Mouse (Mus musculus) adrenal gland, postnatal 25 days (tissue): ENCODE measurements around the gene Mast4. TPM values are rescaled to one million over a fixed set of nuclear protein-coding genes. Genes with fewer than 3 reads are reported as not detected.

Experiments used
- DNase-seq: peaks from one replicate; pipeline ENCODE4 v3.0.0; 2021; ENCODE audit warnings: mixed read lengths
- total RNA-seq: library from RNA; stranded (reverse); gene quantifications from 2 replicates; pipeline ENCODE4 v1.2.3, GENCODE M21; 2021

Gene Mast4
- total RNA-seq, 1 experiment from 2014 or later, result 83.7 TPM

DNA sequence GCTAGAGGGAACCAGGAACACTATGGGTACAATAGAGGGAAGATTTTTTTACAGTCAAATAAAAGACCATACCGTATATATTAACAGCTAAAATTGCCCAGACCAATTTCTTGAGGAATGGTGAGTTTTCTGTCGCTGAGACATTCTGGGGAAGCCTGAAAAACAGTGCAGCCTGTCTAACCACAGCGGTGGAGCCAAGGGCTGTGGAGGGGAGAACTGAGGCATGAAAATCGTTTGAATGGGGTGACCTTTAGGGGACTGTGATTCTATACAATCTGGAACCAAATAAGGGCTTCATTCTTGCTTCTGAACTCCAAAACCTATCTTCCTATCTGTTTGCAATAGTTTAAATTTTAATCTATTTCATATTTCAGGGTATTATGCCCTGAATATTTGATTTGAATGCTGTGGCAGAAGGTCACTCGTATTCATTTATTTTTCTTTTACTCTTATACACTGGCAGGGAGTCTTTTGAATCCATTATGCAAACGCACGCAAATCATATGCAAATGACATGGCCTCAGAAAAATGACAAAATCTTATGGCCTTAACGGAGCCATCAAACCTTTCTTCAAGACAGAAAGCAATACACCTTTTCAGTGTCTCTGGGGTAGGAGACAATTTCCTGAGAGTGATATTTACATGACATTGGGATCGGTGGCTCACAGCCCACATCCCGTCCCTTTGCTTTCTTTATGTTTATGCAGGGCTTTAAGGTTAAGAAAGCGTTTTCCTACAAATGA lies 642.7 kb downstream of the Mast4 start:
- DNase-seq, result no peak

DNA sequence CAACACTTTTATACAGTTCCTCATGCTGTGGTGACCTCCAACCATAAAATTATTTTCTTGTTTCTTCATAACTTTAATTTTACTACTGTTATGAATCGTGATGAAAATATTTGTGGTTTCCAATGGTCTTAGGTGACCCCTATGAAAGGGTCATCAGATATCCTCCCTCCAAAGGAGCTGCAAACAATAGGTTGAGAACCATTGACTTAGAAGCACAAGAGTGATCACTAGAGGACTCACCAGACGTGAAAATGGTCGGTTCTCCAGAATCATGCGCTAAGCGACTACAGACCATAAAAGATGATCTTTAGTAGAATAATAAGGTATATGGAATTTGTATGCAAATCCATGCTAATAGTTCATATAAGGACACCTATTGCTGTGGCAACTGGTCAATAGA lies 644.1 kb downstream of the Mast4 start:
- no peak for DNase-seq

DNA sequence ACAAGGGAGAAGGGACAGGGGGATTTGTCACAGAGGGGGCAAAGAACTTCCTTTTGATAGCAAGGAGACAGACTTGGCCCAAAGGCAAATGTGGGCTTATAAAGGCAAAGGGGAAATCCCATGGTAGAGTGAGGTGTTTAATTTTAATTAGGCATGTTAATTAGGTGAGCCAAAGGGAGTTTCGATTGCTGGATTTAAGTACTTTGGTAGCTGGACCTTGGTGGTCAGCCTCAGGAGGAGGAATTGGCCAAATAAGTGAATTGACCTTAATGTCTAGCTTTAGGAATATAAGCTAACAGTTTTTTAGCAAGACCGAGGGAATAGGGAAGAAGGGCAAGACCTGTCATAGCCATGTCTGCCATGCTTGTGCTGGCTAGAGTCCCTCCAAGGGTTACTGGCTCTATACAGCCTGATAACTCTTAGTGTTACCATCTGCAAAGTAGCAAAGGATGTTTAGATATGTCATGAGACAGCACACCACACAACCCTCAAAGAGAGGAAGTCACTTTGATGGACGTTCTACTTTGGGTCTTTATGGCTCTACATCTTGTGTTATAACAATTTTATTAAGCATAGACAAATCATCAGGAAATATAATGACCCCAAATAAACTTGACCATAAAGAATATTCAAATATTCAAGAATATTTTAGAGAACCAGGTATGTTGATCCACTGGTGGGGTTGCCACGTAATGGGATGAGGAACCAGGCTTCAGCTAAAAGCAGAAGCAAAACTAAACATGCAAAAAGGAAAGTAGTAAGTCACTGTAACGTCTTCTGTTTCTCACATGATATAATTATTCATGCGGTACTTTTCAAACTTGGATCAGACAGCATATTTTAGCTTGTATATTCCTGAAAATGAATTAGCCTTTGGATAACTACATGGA lies 644.9 kb downstream of the Mast4 start:
- DNase-seq, result no peak

DNA sequence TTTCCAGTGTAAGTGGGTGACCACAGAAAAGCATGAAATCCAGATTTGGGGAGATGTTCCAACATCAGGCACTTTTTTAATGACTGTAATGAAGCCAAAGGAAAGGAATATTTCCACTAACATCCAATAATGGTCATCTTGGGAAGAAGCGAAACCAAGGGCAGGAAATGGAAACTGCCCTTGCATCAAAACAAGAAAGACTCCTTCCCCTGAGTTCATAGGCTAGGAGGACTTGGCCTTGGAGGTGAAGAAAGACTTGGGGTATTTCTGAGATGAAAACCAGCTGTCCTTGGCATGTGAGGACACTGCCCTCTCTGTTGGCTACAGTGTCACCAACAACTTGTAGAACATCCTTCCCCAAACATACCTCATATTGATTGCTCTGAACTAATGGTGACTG lies 646.2 kb downstream of the Mast4 start:
- no peak for DNase-seq

DNA sequence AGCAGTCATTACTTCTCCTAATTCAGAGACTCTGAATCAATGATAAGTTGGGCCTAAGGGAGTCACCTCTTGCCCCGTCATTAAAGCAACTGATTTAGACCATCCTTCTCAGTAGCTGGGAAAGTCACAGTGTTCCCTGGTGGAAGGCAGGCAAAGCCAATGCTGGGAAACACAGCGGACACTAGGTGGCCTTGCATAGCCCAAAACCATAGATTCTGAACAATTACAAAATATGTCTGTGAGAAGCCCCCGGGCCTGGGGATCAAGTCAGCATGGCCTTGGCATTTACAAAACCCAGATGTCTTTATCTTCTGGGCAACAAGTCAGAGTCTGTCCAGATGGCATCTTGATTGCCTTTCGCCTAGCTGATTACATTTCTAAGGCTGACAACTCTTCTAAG lies 649.4 kb downstream of the Mast4 start:
- DNase-seq, result no peak
